Mouse (Mus musculus) liver, adult 2 months (tissue): ENCODE results near the gene Bcl2l12.

Experiments
- CTCF ChIP-seq: fragments of 200-500 bp; IDR thresholded peaks from 2 replicates; pipeline ENCODE4 v1.5.1; 2011; ENCODE audit warnings: low read depth, low read length, control low read depth
- POLR2A ChIP-seq: fragments of 200-500 bp; IDR thresholded peaks from 2 replicates; pipeline ENCODE4 v1.6.1; 2011; ENCODE audit warnings: low read length, control low read depth; ENCODE audit not compliant: insufficient read depth; ENCODE audit errors: extremely low read depth

DNA sequence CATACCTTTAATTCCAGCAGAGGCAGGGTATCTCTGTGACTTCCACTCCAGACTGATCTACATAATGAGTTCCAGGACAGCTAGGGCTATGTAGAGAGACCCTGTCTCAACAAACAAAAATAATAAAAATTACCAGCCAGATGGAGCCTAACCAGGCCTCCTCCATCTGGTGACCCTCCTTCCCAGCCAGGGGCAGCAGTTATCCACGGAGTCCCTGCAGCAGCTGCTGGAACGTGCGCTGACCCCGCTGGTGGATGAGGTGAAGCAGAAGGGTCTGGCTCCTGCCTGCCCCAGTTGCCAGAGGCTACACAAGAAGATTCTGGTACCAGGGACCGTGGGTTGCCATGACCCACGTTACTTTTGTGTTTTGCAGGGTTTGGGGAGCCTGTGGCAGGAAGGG lies 42.2 kb downstream of the Bcl2l12 start:
- TF ChIP-seq CTCF (no peak), POLR2A (no peak)
